Mouse (Mus musculus) urinary bladder, postnatal 4 days (tissue): ENCODE measurements around the gene Enho.

ENCODE experiments used
- DNase-seq, 2 experiments: peaks; one replicate each; pipeline ENCODE4 v3.0.0; 2021 to 2022; ENCODE audit warnings: low spot score in 2 of 2

The Enho gene

GRCm38 (mm10) chr4:41663614-41664013 lies 23.5 kb upstream of the Enho start:
- no peak for DNase-seq

DNA sequence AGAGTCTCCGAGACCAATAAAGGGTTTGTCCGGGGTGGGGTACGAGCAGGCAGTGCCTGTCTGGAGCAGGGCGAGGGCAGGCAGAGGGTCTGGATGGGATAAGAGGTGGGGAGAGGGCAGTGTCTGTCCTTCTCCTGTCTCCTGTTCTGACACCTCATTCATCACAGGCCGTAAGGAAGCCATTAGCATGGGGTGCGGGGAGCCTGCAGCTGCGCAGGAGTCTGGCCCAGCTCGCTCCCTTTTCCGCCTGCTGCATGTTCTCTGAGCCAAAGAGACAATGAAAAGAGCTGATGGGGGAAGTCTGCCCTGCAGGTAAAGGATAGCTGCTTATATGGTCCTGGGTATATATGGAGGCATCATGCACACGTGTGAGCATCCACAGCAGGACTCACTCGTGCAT lies 22.6 kb upstream of the Enho start:
- DNase-seq: no peak

DNA sequence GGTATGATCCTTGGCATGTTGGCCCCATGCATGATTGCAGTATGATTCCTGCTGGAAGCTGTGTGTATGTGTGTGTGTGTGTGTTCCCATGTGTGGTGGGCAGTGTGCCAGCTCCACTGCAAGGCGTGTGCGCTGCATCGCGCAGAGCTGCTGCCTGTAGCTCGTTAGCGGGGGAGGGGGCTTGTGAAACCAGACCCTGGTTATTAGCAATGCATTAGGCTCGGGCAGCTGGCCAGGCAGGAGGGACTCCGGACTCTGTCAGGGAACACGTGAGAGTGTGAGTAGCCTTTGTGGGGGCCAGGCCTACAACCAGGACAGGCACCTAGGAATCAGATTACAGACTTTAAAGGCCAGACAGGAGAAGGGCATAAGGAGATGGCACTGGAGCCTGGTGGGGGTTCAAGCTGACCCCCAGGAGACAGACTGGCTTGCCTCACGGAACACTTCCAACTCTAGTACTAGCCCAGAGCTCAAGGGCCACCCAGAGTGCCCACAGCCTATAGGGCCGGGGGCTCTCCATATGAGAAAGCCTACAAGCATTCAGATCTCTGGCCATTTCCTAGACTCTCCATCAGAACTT lies 20.8 kb upstream of the Enho start:
- DNase-seq: no peak

DNA sequence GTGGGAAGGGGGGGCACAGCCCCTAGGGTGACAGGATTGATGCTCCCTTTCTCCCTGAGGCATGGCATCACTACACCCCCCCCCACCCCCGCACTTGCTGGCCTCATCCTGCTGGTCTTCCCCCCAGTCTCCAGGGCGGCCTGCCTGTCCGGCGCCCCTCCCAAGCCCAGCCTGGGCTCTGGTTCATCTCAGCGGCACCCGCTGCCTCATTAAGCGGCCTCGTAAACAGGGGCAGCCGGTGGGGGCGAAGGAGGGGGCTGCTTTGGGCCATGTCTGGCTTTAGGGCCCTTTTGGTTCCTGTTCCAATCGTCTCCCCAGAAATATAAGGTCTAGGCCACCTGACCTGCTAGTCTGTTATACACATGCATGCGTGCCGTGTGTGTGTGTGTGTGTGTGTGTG lies 19.4 kb upstream of the Enho start:
- no peak for DNase-seq

DNA sequence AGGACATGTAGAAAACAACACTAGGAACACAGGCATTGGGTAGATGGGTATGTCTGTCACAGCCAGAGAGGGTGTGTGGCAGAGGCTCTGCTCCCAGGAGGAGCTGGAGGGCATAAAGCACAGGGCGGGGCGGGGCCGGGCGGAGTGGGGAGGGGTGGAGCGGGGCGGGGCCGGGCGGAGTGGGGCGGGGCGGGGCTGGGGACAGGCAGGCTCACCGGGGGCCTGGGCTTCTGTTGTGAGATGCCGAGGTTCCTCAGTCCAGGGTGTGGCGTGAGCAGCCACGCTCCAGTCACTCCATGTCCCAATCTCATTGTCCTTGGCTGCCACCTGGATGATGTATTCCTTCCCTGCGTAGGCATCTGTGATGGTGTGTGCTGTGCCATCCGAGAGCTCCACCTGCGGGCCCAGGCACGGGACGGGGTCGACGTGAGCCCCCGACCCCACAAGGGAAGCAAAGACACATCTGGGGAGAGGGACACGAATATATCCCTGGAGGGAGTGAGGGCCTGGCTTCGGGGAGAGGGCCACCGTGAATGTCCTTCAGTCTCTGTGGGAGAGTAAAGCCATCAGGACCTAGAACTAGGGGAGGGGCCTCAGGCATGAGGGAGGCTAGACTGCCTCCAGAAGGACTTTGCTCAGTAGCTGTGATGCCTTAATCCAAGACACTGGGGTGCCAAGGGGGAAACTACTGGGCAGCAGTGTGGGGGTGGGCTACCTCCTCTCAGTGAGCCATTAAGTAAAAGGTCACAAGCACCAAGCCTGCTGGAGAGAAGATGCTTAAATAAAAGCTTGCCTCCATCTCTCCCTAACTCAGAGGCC lies 18.7 kb upstream of the Enho start:
- no peak for DNase-seq

GRCm38 (mm10) chr4:41655525-41655924 lies 15.4 kb upstream of the Enho start:
- no peak for DNase-seq

- DNase-seq: peak in 1 of 2 experiments; percentile 72
Measured at GRCm38 (mm10) chr4:41654217-41654616, 14.1 kb upstream of the Enho start.

DNA sequence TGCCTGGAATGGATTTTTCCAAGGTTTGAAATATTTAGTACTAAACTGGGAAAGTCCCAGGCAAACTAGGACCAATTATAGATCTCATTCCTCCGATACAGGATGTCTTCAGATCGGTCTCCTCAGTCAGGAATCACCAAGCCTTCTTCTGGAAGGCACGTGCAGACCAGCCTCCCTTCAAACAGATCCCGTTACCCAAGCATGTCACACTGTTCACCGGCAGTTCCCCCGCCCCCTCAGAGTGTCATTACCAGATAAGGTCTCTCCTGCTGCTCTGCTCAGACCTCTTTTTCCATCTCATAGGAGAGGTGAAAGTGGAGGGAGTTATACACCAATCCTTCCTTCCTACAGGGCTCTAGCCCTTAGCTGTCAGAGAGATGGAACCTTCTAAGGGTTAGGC lies 13.6 kb upstream of the Enho start:
- DNase-seq: no peak

- peak; percentile 56 to 82 for DNase-seq
Measured at GRCm38 (mm10) chr4:41653296-41653695, 13.2 kb upstream of the Enho start.

DNA sequence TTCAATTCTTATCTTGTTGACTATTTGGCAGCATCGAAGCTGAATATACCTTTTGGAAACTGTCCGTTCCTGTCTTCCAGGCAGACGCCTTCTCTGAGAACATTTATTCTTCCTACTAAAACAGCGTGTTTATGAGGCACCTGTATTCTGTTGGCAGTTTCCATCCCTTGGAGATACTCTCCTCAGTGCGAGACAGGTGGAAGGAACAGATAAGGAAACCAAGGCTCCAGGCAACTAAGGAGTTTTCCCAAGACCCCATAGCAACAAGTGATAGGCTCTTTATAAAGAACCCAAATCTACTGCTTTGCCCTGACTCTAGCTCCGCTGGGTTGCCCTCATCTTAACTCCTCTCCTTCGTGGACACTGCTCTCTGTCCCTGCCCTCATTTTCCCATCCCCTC lies 8.5 kb upstream of the Enho start:
- no peak for DNase-seq

DNA sequence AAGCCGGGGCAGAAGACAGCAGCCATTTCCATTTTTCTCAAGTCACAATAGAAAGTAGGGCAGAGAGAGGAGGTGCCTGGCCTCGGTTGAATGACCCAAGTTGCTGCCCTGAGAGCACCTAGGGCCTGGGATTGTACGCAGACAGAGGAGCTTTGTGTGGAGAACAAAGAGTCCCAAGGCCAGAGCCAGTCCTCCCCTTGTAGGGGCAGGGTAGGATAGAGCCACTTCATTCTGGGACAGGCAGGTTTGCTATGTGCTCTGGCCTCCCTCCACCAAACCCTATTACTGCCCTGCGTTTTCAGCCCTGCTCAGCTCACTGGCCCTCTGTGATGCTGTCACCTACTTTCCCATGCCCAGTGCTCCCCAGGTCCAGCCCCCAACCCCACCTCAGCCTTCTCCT lies 8.0 kb upstream of the Enho start:
- no peak for DNase-seq

DNA sequence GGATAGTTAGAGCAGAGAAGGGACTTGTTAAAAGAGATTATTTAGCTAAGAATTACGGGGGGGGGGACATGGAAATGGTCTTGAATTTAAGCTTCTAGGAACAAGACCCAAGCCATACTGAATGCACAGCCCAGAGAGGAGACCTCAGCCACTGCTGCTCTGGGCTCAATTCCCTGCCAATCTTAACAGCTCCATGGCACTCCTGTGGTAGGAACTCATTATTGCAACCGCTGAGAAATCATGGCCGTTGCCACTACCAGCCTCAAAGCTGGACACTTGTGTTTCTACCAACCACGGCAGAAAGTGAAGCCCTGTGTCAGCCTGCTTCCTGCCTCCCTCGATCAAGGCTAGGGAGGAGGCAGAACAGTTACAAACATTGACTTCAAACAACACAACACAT lies 5.4 kb upstream of the Enho start:
- DNase-seq: no peak

DNA sequence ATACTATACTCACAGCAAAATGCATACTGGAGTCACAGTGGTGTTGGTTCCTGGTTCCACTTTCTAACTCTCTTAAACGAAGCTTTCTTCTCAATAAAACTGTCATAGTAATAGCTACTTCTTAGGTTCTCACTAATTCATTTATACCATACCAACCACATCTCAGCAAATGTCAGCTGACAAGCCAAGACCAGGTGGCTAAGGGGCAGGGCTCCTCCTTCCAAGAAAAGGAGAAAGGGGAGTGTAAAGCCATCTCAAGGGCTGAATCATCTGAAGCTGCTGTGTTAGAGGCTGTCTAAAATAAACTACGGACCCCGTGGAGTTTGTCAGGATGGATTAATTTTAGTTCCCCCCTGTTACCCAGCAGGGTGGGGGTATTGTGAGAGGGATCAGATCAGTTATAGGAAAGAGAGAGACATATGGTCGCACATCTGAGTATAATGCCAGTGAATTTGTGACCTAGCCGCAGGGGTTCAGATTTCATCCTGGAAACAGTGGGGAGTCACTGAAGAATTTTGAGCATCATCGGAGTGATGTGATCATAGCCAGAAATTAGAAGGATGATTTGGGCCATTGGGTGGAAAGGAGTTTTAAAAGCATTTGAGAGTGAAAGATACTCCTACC lies 1.2 kb upstream of the Enho start:
- no peak for DNase-seq

DNA sequence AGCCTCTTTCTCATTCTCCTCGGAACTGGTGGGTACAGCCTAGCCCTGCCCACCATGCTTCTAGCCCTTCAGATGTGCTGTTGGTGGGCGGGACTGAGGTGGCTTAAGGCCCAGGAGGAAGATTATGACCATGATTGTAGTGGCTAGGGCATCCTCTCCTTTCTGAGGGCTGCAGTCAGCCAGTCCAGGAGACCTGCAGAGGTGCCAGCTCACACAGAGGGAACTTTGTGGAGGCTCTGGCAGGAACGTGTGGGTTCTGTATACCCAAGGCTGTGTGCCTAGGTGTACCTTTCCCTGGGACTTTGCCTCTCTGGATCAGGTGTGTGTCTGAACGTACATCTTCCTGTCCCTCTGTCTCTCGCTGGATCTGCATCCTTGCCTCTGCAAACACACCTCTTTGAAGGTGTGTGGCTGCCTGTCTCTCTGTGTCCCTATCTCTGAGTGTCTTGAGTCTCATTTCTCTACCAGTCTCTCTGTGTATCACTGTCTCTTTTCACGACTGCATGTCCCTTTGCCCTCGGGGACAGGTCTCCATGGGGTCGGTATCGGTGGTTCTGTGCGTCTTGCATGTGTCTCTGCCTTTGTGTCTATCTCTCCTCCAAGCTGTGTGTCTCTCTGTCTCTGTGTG lies 796 bp downstream of the Enho start:
- no peak for DNase-seq

DNA sequence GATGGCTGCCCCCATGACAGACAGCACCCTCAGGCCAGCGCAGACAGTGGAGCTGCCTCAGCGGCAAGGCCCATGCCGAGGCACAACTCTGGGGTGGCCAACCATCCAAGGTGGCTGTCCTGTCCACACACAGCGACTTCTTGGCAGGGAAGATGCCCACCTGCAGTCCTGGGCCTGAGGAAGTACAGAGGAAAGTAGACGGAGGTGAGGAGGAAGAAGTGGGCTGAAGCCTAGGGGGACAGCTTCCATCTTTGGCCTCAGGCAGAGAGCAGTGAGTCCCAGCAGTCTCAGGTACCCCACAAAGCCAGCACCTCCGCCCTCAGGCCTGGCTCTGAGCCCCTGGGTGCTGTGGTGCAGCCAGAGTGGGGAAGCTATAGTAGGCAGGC lies 1.3 kb downstream of the Enho start:
- DNase-seq: no peak

DNA sequence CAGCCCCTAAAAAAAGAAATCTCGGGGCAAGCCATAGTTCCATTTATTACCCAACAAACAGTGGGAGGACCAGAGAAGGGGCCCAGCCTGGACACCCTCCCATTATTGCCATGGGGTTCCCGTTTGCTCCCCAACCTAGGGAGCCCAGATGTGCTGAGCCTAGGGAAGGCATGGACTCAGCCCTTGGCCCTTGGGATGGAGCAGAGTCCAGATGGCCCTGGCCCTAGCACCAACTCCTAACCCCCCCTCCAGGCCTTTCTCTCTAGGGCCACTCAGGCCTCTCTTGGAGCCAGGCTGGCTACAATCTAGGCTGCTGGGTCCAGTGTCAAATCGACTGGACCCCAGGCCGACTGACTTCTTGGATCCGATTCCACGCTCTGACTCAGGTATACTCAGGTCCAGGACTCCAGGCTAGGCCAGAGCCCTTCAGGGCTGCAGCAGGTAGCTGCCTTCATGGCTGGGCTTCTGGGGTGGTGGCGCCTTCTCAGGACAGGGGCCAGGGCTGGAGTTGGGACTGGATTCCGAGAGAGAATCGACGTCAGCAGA lies 1.9 kb downstream of the Enho start:
- DNase-seq: no peak

GRCm38 (mm10) chr4:41636882-41637635 lies 3.1 kb downstream of the Enho start:
- no peak for DNase-seq

- no peak for DNase-seq
Measured at GRCm38 (mm10) chr4:41636366-41636765, 3.8 kb downstream of the Enho start.

DNA sequence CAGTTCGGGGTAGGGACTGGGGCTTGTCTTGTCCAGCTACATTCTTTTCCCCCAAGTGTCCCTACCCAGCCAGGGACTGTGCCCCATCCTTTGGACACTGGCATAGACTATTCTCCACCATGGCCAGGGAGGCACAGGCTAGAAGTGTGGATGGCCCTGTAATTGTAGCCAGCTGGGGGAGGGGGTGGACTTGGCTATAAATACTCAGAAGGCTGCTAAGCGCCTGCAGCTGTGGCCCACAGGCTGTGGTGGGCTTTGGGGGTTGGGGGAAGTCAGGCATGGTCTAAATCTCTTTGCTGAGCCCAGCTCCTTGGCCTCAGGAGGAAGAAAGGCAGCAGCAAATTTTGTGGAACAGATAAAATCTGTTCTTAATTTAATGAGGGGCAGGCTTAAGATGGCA lies 4.2 kb downstream of the Enho start:
- DNase-seq: no peak

DNA sequence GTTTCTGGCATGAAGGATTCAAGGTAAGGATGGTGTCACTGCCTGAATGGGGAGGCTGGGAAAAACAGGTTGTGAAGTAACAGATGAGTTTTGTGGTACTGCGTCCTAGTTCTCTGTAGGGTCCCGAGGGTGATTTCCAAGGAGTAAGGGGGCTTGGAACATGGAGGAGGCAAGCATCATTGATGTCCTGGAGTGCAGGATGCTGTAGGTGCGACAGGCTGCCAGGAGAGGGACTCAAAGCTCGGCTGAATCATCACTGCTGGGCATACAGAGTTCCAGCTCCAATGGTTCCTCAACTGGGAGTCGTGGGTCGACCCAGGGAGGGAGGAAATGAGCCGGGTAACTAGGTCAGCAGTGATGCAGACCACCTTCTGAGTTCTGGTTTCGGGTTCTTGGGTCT lies 4.9 kb downstream of the Enho start:
- no peak for DNase-seq

DNA sequence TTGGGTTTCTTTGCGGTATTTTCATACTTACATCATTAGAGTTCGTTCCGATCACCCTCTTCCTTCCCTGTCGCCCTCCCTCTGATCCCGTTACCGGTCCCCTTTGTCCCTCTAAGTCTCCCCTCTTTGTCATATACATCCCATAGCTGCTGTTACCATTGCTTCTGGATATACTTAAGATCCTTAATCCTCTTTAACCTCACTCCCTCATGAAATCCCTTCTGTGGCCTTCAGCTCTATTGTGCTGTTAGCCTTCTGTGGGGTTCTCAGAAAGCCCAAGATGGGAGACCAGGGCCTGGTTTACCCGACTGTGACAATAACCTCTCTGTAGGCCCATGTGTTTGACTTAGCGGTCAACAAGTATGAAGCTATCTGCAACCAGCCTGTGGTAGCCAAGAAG lies 5.5 kb downstream of the Enho start:
- DNase-seq: no peak

DNA sequence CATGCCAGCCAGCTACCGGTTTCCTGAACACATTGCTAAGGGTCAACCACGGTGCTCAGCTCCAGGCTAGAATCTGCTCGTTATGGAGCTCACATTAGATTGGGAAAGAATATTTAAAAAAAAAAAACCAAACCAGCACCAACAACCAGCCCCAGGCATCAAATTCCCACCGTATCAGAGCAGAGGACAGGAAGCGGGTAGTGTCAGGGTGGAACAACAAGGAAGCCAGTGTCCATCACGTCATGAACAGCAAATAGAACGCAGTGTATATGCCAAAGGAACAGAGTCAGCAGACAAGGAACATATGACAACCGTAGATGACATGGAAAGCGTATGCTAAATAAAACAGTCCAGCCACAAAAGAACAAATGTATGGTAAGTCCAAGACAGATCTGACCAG lies 7.1 kb downstream of the Enho start:
- DNase-seq: no peak
